Mouse (Mus musculus) midbrain, embryonic 14.5 days (tissue): ENCODE measurements around the gene Cd46. TPM values are rescaled to one million over a fixed set of nuclear protein-coding genes. Genes with fewer than 3 reads are reported as not detected.

Experiments
- ATAC-seq: fragments of 200-750 bp; cut with Nextera tagmentation; 2 replicates; pipeline ENCODE4 v1.8.0; 2017; ENCODE audit warnings: moderate number of reproducible peaks, moderate library complexity; ENCODE audit not compliant: low FRiP score, low TSS enrichment
- DNase-seq: peaks from one replicate; pipeline ENCODE4 v3.0.0-alpha.2; 2015
- H3K27ac ChIP-seq: fragments of 300-500 bp; sonication (generic); replicated peaks from 2 replicates; pipeline ENCODE4 v1.5.1; 2014; ENCODE audit warnings: mild to moderate bottlenecking, low read depth, low read length, moderate library complexity
- H3K27me3 ChIP-seq: fragments of 300-500 bp; sonication (generic); 2 replicates; pipeline ENCODE4 v1.6.1; 2014; ENCODE audit warnings: low read length, control low read depth, mixed read lengths; ENCODE audit not compliant: control insufficient read depth, insufficient read depth
- H3K36me3 ChIP-seq: fragments of 300-500 bp; sonication (generic); 2 replicates; pipeline ENCODE4 v1.6.1; 2014; ENCODE audit warnings: low read length, control low read depth; ENCODE audit not compliant: control insufficient read depth, insufficient read depth
- H3K4me1 ChIP-seq: fragments of 300-500 bp; sonication (generic); 2 replicates; pipeline ENCODE4 v1.6.1; 2014; ENCODE audit warnings: mild to moderate bottlenecking, antibody characterized with exemption, low read length, control low read depth; ENCODE audit not compliant: control insufficient read depth, insufficient read depth
- H3K4me2 ChIP-seq: fragments of 300-500 bp; sonication (generic); 2 replicates; pipeline ENCODE4 v1.6.1; 2014; ENCODE audit warnings: mild to moderate bottlenecking, low read length, moderate library complexity
- H3K4me3 ChIP-seq: fragments of 300-500 bp; sonication (generic); replicated peaks from 2 replicates; pipeline ENCODE4 v1.5.1; 2014; ENCODE audit warnings: low read depth, low read length
- H3K9ac ChIP-seq: fragments of 300-500 bp; sonication (generic); replicated peaks from 2 replicates; pipeline ENCODE4 v1.6.1; 2014; ENCODE audit warnings: mild to moderate bottlenecking, low read length, moderate library complexity
- H3K9me3 ChIP-seq: fragments of 300-500 bp; sonication (generic); 2 replicates; pipeline ENCODE4 v1.6.1; 2016; ENCODE audit warnings: low read length, control low read depth, mixed read lengths; ENCODE audit not compliant: control insufficient read depth
- WGBS: fragments of 180-500 bp; shearing (Covaris S2); extraction: QIAGEN DNeasy Blood & Tissue Kit; methylation state at CpG from one replicate; pipeline ENCODE4 v1.1.7; 2014; 5-methylcytosine and 5-hydroxymethylcytosine counted together
- polyA plus RNA-seq: library from polyadenylated mRNA; unstranded; fragments of >200 nt; fragmentation: Nextera tagmentation; extraction: Ambion mirVana; gene quantifications from 2 replicates; pipeline ENCODE4 v1.2.1, GENCODE M21; 2014

Cd46 gene
- polyA plus RNA-seq, 1 experiment from 2014 or later = 1.8 TPM

GRCm38 (mm10) chr1:195016811-195017501 lies 75.1 kb downstream of the Cd46 start:
- no peaks in the 10 kb centered on the region for H3K9me3 ChIP-seq
- H3K36me3 ChIP-seq = no peaks in the 10 kb centered on the region
- H3K4me3 ChIP-seq = no peak overlapping the region
- peak overlapping the region; percentile 42 for H3K4me2 ChIP-seq
- DNase-seq = peak; percentile 73
- no peak overlapping the region; the same call in 1 of the 2 replicates for H3K9ac ChIP-seq
- H3K4me1 ChIP-seq = no peaks in the 10 kb centered on the region
- peak overlapping the region; percentile 52; the same call in 1 of the 2 replicates for H3K27ac ChIP-seq
- 64% methylated on average over 11 of the region's 11 CpGs for WGBS
- H3K27me3 ChIP-seq = no peaks in the 10 kb centered on the region
- peak; percentile 68 for ATAC-seq

GRCm38 (mm10) chr1:195015281-195015680 lies 76.8 kb downstream of the Cd46 start:
- Histone ChIP-seq H3K27ac (no peak overlapping the region), H3K36me3 (no peaks in the 10 kb centered on the region), H3K4me3 (no peak overlapping the region), H3K4me1 (no peaks in the 10 kb centered on the region), H3K9ac (no peak overlapping the region), H3K27me3 (no peaks in the 10 kb centered on the region), H3K4me2 (no peak overlapping the region), H3K9me3 (no peaks in the 10 kb centered on the region)
- DNase-seq = no peak
- ATAC-seq = no peak
- WGBS = 97% methylated on average over 1 of the region's 1 CpGs

GRCm38 (mm10) chr1:195014201-195014885 lies 77.7 kb downstream of the Cd46 start:
- Histone ChIP-seq H3K9ac (no peak overlapping the region), H3K4me2 (no peak overlapping the region), H3K36me3 (no peaks in the 10 kb centered on the region), H3K27ac (no peak overlapping the region), H3K4me3 (no peak overlapping the region), H3K9me3 (no peaks in the 10 kb centered on the region), H3K27me3 (no peaks in the 10 kb centered on the region), H3K4me1 (no peaks in the 10 kb centered on the region)
- 94% methylated on average over 3 of the region's 3 CpGs for whole genome bisulfite sequencing
- DNase-seq = no peak
- ATAC-seq = no peak

- ATAC-seq (no peak), DNase-seq (no peak)
- H3K9me3 ChIP-seq = no peaks in the 10 kb centered on the region
- H3K36me3 ChIP-seq = no peaks in the 10 kb centered on the region
- no peak overlapping the region for H3K9ac ChIP-seq
- H3K27ac ChIP-seq = no peak overlapping the region
- 88% methylated on average over 2 of the region's 2 CpGs for WGBS
- no peak overlapping the region for H3K4me3 ChIP-seq
- no peak overlapping the region for H3K4me2 ChIP-seq
- no peaks in the 10 kb centered on the region for H3K27me3 ChIP-seq
- no peaks in the 10 kb centered on the region for H3K4me1 ChIP-seq
Observed at GRCm38 (mm10) chr1:195012531-195012930, 79.5 kb downstream of the Cd46 start.

- no peaks in the 10 kb centered on the region for H3K36me3 ChIP-seq
- H3K9me3 ChIP-seq = no peaks in the 10 kb centered on the region
- no peak overlapping the region for H3K27ac ChIP-seq
- H3K4me2 ChIP-seq = no peak overlapping the region
- no peaks in the 10 kb centered on the region for H3K4me1 ChIP-seq
- DNase-seq = no peak
- no peaks in the 10 kb centered on the region for H3K27me3 ChIP-seq
- no peak overlapping the region for H3K9ac ChIP-seq
- H3K4me3 ChIP-seq = no peak overlapping the region
- ATAC-seq = no peak
Observed at GRCm38 (mm10) chr1:195006267-195006666, 85.8 kb downstream of the Cd46 start.

GRCm38 (mm10) chr1:195004194-195004593 lies 87.9 kb downstream of the Cd46 start:
- DNase-seq = peak; percentile 7
- Histone ChIP-seq H3K4me2 (no peak overlapping the region), H3K27ac (no peak overlapping the region), H3K27me3 (no peaks in the 10 kb centered on the region), H3K36me3 (no peaks in the 10 kb centered on the region), H3K9me3 (no peaks in the 10 kb centered on the region), H3K4me1 (no peaks in the 10 kb centered on the region), H3K4me3 (no peak overlapping the region), H3K9ac (no peak overlapping the region)
- 55% methylated on average over 1 of the region's 1 CpGs for WGBS
- ATAC-seq = no peak

- Histone ChIP-seq H3K4me3 (no peak overlapping the region), H3K9me3 (no peaks in the 10 kb centered on the region), H3K36me3 (no peaks in the 10 kb centered on the region), H3K27me3 (no peaks in the 10 kb centered on the region), H3K4me1 (no peaks in the 10 kb centered on the region), H3K9ac (no peak overlapping the region), H3K4me2 (no peak overlapping the region), H3K27ac (no peak overlapping the region)
- ATAC-seq = no peak
- WGBS = 86% methylated on average over 4 of the region's 4 CpGs
- no peak for DNase-seq
Observed at GRCm38 (mm10) chr1:195003328-195003727, 88.7 kb downstream of the Cd46 start.

- no peaks in the 10 kb centered on the region for H3K36me3 ChIP-seq
- H3K4me1 ChIP-seq = no peaks in the 10 kb centered on the region
- no peak overlapping the region for H3K4me2 ChIP-seq
- WGBS = 81% methylated on average over 1 of the region's 1 CpGs
- ATAC-seq (no peak), DNase-seq (no peak)
- no peaks in the 10 kb centered on the region for H3K9me3 ChIP-seq
- no peak overlapping the region for H3K27ac ChIP-seq
- no peak overlapping the region for H3K9ac ChIP-seq
- no peaks in the 10 kb centered on the region for H3K27me3 ChIP-seq
- no peak overlapping the region for H3K4me3 ChIP-seq
Observed at GRCm38 (mm10) chr1:194998396-194998795, 93.7 kb downstream of the Cd46 start.

- no peak for DNase-seq
- H3K36me3 ChIP-seq = no peaks in the 10 kb centered on the region
- no peak overlapping the region for H3K4me3 ChIP-seq
- no peak overlapping the region for H3K9ac ChIP-seq
- H3K4me1 ChIP-seq = no peaks in the 10 kb centered on the region
- no peak for ATAC-seq
- H3K27me3 ChIP-seq = no peaks in the 10 kb centered on the region
- WGBS = 89% methylated on average over 2 of the region's 2 CpGs
- no peak overlapping the region for H3K27ac ChIP-seq
- H3K9me3 ChIP-seq = no peaks in the 10 kb centered on the region
- H3K4me2 ChIP-seq = no peak overlapping the region
Observed at GRCm38 (mm10) chr1:194995196-194995595, 96.9 kb downstream of the Cd46 start.
